Mouse (Mus musculus) midbrain, embryonic 16.5 days (tissue): ENCODE data around the gene Eif2b5. TPM values are rescaled to one million over a fixed set of nuclear protein-coding genes. Genes with fewer than 3 reads are reported as not detected.
A peak's percentile ranks its signal among the peaks of the same experiment; 100 is the strongest.

ENCODE experiments used
- ATAC-seq: fragments of 200-750 bp; cut with Nextera tagmentation; 2 replicates; pipeline ENCODE4 v1.8.0; 2017; ENCODE audit warnings: moderate TSS enrichment
- H3K27ac ChIP-seq: fragments of 300-500 bp; sonication (generic); 2 replicates; pipeline ENCODE4 v1.5.1; 2014; ENCODE audit warnings: mild to moderate bottlenecking, low read length, mixed read lengths
- H3K27me3 ChIP-seq: fragments of 300-500 bp; sonication (generic); 2 replicates; pipeline ENCODE4 v1.6.1; 2014; ENCODE audit warnings: low read depth, low read length, mixed read lengths; ENCODE audit not compliant: control insufficient read depth, insufficient read depth
- H3K36me3 ChIP-seq: fragments of 300-500 bp; sonication (generic); 2 replicates; pipeline ENCODE4 v1.6.1; 2014; ENCODE audit warnings: mild to moderate bottlenecking, low read length, moderate library complexity, mixed read lengths; ENCODE audit not compliant: control insufficient read depth, insufficient read depth
- H3K4me1 ChIP-seq: fragments of 300-500 bp; sonication (generic); 2 replicates; pipeline ENCODE4 v1.6.1; 2014; ENCODE audit warnings: mild to moderate bottlenecking, low read length, mixed read lengths; ENCODE audit not compliant: control insufficient read depth, insufficient read depth
- H3K4me2 ChIP-seq: fragments of 300-500 bp; sonication (generic); 2 replicates; pipeline ENCODE4 v1.6.1; 2014; ENCODE audit warnings: mild to moderate bottlenecking, low read length, mixed read lengths
- H3K4me3 ChIP-seq: fragments of 300-500 bp; sonication (generic); 2 replicates; pipeline ENCODE4 v1.5.1; 2014; ENCODE audit warnings: low read depth, mild to moderate bottlenecking, low read length, moderate library complexity, mixed read lengths
- H3K9ac ChIP-seq: fragments of 300-500 bp; sonication (generic); 2 replicates; pipeline ENCODE4 v1.6.1; 2014; ENCODE audit warnings: low read depth, low read length, mixed read lengths
- H3K9me3 ChIP-seq: fragments of 300-500 bp; sonication (generic); replicated peaks from 2 replicates; pipeline ENCODE4 v1.6.1; 2014; ENCODE audit warnings: mild to moderate bottlenecking, low read length, mixed read lengths; ENCODE audit not compliant: control insufficient read depth, poor library complexity, severe bottlenecking
- WGBS: fragments of 180-500 bp; shearing (Covaris S2); extraction: QIAGEN DNeasy Blood & Tissue Kit; methylation state at CpG from one replicate; pipeline ENCODE4 v1.1.7; 2014; 5-methylcytosine and 5-hydroxymethylcytosine counted together
- polyA plus RNA-seq: library from polyadenylated mRNA; unstranded; fragments of >200 nt; fragmentation: Nextera tagmentation; extraction: Ambion mirVana; gene quantifications from 2 replicates; pipeline ENCODE4 v1.2.1, GENCODE M21; 2015

Eif2b5 gene
- polyA plus RNA-seq, 1 experiment from 2014 or later, result 95.0 TPM

- Histone ChIP-seq H3K27ac (no peak overlapping the region), H3K4me3 (peak overlapping the region; percentile 18; the same call in 1 of the 2 replicates), H3K36me3 (peaks cover 12% of the 10 kb centered on the region), H3K9ac (0 out of 2 replicates have a peak overlapping the region, but pooled peaks have one; percentile 41), H3K4me2 (peak overlapping the region; percentile 53), H3K9me3 (no peaks in the 10 kb centered on the region), H3K4me1 (peaks cover 18% of the 10 kb centered on the region), H3K27me3 (no peaks in the 10 kb centered on the region)
- 17% methylated on average over 25 of the region's 25 CpGs for WGBS
- peak; percentile 12; the same call in 1 of the 2 replicates for ATAC-seq
Observed at GRCm38 (mm10) chr16:20496671-20497600, 1.7 kb upstream of the Eif2b5 start.

- peaks cover 18% of the 10 kb centered on the region for H3K4me1 ChIP-seq
- no peak; the same call in 1 of the 2 replicates for ATAC-seq
- peak overlapping the region; percentile 87 for H3K9ac ChIP-seq
- peak overlapping the region; percentile 84 for H3K27ac ChIP-seq
- H3K27me3 ChIP-seq, result no peaks in the 10 kb centered on the region
- peak overlapping the region; percentile 89 for H3K4me2 ChIP-seq
- H3K9me3 ChIP-seq, result no peaks in the 10 kb centered on the region
- peaks cover 24% of the 10 kb centered on the region for H3K36me3 ChIP-seq
- WGBS, result 11% methylated on average over 16 of the region's 16 CpGs
- peak overlapping the region; percentile 90 for H3K4me3 ChIP-seq
Observed at GRCm38 (mm10) chr16:20497980-20498676, 489 bp upstream of the Eif2b5 start.

GRCm38 (mm10) chr16:20506000-20506399, 7.4 kb downstream of the Eif2b5 start:
- Histone ChIP-seq H3K9me3 (no peaks in the 10 kb centered on the region), H3K4me2 (no peak overlapping the region), H3K4me1 (no peaks in the 10 kb centered on the region), H3K4me3 (no peak overlapping the region), H3K9ac (no peak overlapping the region), H3K27me3 (no peaks in the 10 kb centered on the region), H3K27ac (no peak overlapping the region), H3K36me3 (peaks cover 80% of the 10 kb centered on the region)
- no peak for ATAC-seq
- WGBS, result 92% methylated on average over 8 of the region's 8 CpGs

- Histone ChIP-seq H3K36me3 (peaks cover 51% of the 10 kb centered on the region), H3K4me3 (no peak overlapping the region), H3K27ac (no peak overlapping the region), H3K4me1 (no peaks in the 10 kb centered on the region), H3K27me3 (no peaks in the 10 kb centered on the region), H3K9me3 (no peaks in the 10 kb centered on the region), H3K4me2 (no peak overlapping the region), H3K9ac (no peak overlapping the region)
- 93% methylated on average over 3 of the region's 3 CpGs for WGBS
- peak; percentile 43; the same call in 1 of the 2 replicates for ATAC-seq
Observed at GRCm38 (mm10) chr16:20509349-20509748, 10.7 kb downstream of the Eif2b5 start.

- peaks cover 33% of the 10 kb centered on the region for H3K36me3 ChIP-seq
- 90% methylated on average over 7 of the region's 7 CpGs for WGBS
- no peak overlapping the region for H3K27ac ChIP-seq
- no peaks in the 10 kb centered on the region for H3K27me3 ChIP-seq
- H3K4me3 ChIP-seq, result no peak overlapping the region
- peaks cover 4% of the 10 kb centered on the region for H3K4me1 ChIP-seq
- H3K9ac ChIP-seq, result no peak overlapping the region
- no peak overlapping the region for H3K4me2 ChIP-seq
- H3K9me3 ChIP-seq, result no peaks in the 10 kb centered on the region
- no peak for ATAC-seq
Observed at GRCm38 (mm10) chr16:20511277-20511847, 12.7 kb downstream of the Eif2b5 start.

GRCm38 (mm10) chr16:20516032-20516431, 17.4 kb downstream of the Eif2b5 start:
- H3K9ac ChIP-seq, result peak overlapping the region; percentile 98
- H3K4me1 ChIP-seq, result peaks cover 26% of the 10 kb centered on the region
- H3K9me3 ChIP-seq, result no peaks in the 10 kb centered on the region
- peaks cover 2% of the 10 kb centered on the region for H3K36me3 ChIP-seq
- ATAC-seq, result no peak
- no peaks in the 10 kb centered on the region for H3K27me3 ChIP-seq
- H3K4me3 ChIP-seq, result peak overlapping the region; percentile 95
- H3K4me2 ChIP-seq, result peak overlapping the region; percentile 85
- peak overlapping the region; percentile 93 for H3K27ac ChIP-seq

- peaks cover 26% of the 10 kb centered on the region for H3K4me1 ChIP-seq
- H3K27ac ChIP-seq, result peak within 1 kb of the TSS; percentile 93
- peak within 1 kb of the TSS; percentile 95 for H3K4me3 ChIP-seq
- peak within 1 kb of the TSS; percentile 85 for H3K4me2 ChIP-seq
- peak; percentile 97 for ATAC-seq
- peak within 1 kb of the TSS; percentile 98 for H3K9ac ChIP-seq
- WGBS, result under 1% methylated on average over 52 of the region's 55 CpGs
- H3K36me3 ChIP-seq, result no peaks in the 10 kb centered on the region
- H3K9me3 ChIP-seq, result no peaks in the 10 kb centered on the region
- no peaks in the 10 kb centered on the region for H3K27me3 ChIP-seq
Observed at GRCm38 (mm10) chr16:20516726-20517201, 18.1 kb downstream of the Eif2b5 start, which contains the start of gene Dvl3. Gene Dvl3 (plus strand): TSS chr16:20516982.

GRCm38 (mm10) chr16:20517216-20517615, 18.6 kb downstream of the Eif2b5 start:
- Histone ChIP-seq H3K4me1 (peaks cover 26% of the 10 kb centered on the region), H3K27me3 (no peaks in the 10 kb centered on the region), H3K9ac (peak overlapping the region; percentile 98), H3K36me3 (no peaks in the 10 kb centered on the region), H3K4me2 (peak overlapping the region; percentile 85), H3K27ac (peak overlapping the region; percentile 93), H3K9me3 (no peaks in the 10 kb centered on the region), H3K4me3 (peak overlapping the region; percentile 95)
- WGBS, result 1% methylated on average over 26 of the region's 26 CpGs
- ATAC-seq, result peak; percentile 53
